ENCODE assay signal across 18 mouse cellular contexts in the genomic region with DNA sequence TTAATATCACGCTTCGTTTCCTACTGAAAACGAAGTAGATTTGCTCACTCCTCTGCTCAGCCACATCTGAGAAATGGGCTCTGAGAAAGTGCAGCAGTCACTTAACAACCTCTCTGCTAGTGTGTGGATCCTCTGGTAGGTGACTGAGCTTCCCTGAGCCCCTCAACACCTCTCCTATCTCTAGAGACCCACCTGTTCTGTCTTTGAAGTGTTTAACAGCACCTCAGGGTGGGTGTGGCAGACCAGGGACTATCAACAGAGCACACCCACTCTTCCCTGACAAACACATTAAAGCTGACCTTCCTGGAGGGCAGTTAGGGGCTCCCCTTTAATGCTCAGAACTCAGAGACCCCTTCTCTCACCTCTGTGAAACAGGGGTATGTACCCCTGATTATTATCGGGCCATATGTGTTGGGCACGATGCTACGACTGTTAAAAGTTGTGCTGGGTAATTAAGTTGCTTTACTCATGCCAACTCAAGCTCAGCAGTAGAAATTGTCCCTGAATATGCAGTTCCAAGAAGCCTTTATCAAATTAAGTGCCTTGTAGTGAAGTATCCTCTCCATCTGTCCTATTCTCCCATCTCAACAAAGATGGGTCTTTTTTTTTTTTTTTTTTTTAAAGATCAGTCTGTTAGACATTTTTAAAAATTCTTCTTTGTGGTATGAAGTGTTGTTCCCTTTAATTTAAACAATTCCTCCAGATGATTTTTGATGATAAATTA.
DNase-seq lines count a peak whose midpoint lies in the region; ATAC-seq lines count a peak whose summit lies in the region.
"Had no signal": no experiment of that assay in that cellular context is flagged by ENCODE, and none has a peak within 500 bp of the region (broad histone marks: within the 10 kb centered on the region; RNA-seq: fewer than 3 reads in every experiment).

No protein-coding gene starts in this region.

- H3K4me3 ChIP-seq in heart, embryonic 13.5 days = no peak overlapping the region
- no peak overlapping the region for H3K4me3 ChIP-seq in liver, embryonic 11.5 days (ENCODE audit: low read depth, low read length)
- H3K4me3 ChIP-seq: forebrain, embryonic 15.5 days had no signal

- 0 out of 2 replicates have a peak, but pooled peaks cover 4% of the 10 kb centered on the region for H3K27me3 ChIP-seq in heart, embryonic 13.5 days (replicated peaks)
- no peaks in the 10 kb centered on the region for H3K27me3 ChIP-seq in liver, embryonic 11.5 days (replicated peaks; ENCODE audit: control insufficient read depth, insufficient read depth, low read length)
- H3K27me3 ChIP-seq: forebrain, embryonic 15.5 days had no signal

- H3K36me3 ChIP-seq in heart, embryonic 13.5 days = no peaks in the 10 kb centered on the region
- H3K36me3 ChIP-seq in liver, embryonic 11.5 days (ENCODE audit: control insufficient read depth, insufficient read depth, low read length) = no peaks in the 10 kb centered on the region
- H3K36me3 ChIP-seq: forebrain, embryonic 15.5 days had no signal

- WGBS in heart, embryonic 13.5 days = 78% methylated on average over 6 of the region's 6 CpGs
- 83% methylated on average over 6 of the region's 6 CpGs for WGBS in liver, embryonic 11.5 days

- H3K9ac ChIP-seq in heart, embryonic 13.5 days = no peak overlapping the region
- no peak overlapping the region for H3K9ac ChIP-seq in liver, embryonic 11.5 days (ENCODE audit: low read depth, low read length)
- H3K9ac ChIP-seq: forebrain, embryonic 15.5 days had no signal

- DNase-seq in heart, postnatal 4 days = no peak
- DNase-seq in c-Kit-positive CD71-positive TER-119-negative erythroid progenitor cells, embryonic 14.5 days (ENCODE audit: low read depth) = peak; percentile 50
- no peak for DNase-seq in liver, embryonic 11.5 days (ENCODE audit: low spot score)
- DNase-seq in cerebellum, postnatal 10 days = no peak
- no peak for DNase-seq in thymus, postnatal 36 days
- DNase-seq: adrenal gland, adult 2 months; cerebellum, adult 2 months; heart, postnatal 10 days; kidney, adult 8-10 months; kidney, postnatal 25 days; retina, postnatal 1 day; right cerebral cortex, postnatal 4 days had no signal

- peak overlapping the region; percentile 9; the same call in 1 of the 2 replicates for H3K4me2 ChIP-seq in heart, embryonic 13.5 days
- H3K4me2 ChIP-seq in liver, embryonic 11.5 days = peak overlapping the region; percentile 46
- H3K4me2 ChIP-seq: forebrain, embryonic 15.5 days had no signal

- no peaks in the 10 kb centered on the region for H3K9me3 ChIP-seq in heart, embryonic 13.5 days
- H3K9me3 ChIP-seq in liver, embryonic 11.5 days (ENCODE audit: control insufficient read depth, low read length) = no peaks in the 10 kb centered on the region
- H3K9me3 ChIP-seq: forebrain, embryonic 15.5 days had no signal

- no peak for ATAC-seq in heart, embryonic 13.5 days (ENCODE audit: extremely low read depth, insufficient number of reproducible peaks, low FRiP score, low TSS enrichment)
- peak; percentile 90 for ATAC-seq in liver, embryonic 11.5 days (replicated peaks; ENCODE audit: low FRiP score)
- ATAC-seq in megakaryocyte-erythroid progenitor cell, adult 5-6 weeks (replicated peaks; ENCODE audit: low FRiP score, low TSS enrichment, poor library complexity, severe bottlenecking) = peak; percentile 73
- ATAC-seq: forebrain, embryonic 15.5 days; hindbrain, embryonic 16.5 days; lung, postnatal 0 days; midbrain, embryonic 16.5 days had no signal

- peaks cover 19% of the 10 kb centered on the region for H3K4me1 ChIP-seq in heart, embryonic 13.5 days
- peaks cover 25% of the 10 kb centered on the region for H3K4me1 ChIP-seq in liver, embryonic 11.5 days (replicated peaks; ENCODE audit: control insufficient read depth, insufficient read depth, low read length)
- H3K4me1 ChIP-seq: forebrain, embryonic 15.5 days had no signal

- H3K27ac ChIP-seq in heart, embryonic 13.5 days (replicated peaks) = no peak overlapping the region
- peak overlapping the region; percentile 64 for H3K27ac ChIP-seq in liver, embryonic 11.5 days (ENCODE audit: low read depth, low read length)
- H3K27ac ChIP-seq: forebrain, embryonic 15.5 days had no signal
